Mouse (Mus musculus): Measurements from ENCODE around the gene Olig2. TPM values are rescaled to one million over a fixed set of nuclear protein-coding genes. Genes with fewer than 3 reads are reported as not detected.
"Not testable (repeated sequence)": the region's sequence is repeated elsewhere in the genome, so short reads cannot be mapped to it uniquely, and the experiment has no call there.

Olig2 gene
- polyA plus RNA-seq, 1 experiment = not detected

DNA sequence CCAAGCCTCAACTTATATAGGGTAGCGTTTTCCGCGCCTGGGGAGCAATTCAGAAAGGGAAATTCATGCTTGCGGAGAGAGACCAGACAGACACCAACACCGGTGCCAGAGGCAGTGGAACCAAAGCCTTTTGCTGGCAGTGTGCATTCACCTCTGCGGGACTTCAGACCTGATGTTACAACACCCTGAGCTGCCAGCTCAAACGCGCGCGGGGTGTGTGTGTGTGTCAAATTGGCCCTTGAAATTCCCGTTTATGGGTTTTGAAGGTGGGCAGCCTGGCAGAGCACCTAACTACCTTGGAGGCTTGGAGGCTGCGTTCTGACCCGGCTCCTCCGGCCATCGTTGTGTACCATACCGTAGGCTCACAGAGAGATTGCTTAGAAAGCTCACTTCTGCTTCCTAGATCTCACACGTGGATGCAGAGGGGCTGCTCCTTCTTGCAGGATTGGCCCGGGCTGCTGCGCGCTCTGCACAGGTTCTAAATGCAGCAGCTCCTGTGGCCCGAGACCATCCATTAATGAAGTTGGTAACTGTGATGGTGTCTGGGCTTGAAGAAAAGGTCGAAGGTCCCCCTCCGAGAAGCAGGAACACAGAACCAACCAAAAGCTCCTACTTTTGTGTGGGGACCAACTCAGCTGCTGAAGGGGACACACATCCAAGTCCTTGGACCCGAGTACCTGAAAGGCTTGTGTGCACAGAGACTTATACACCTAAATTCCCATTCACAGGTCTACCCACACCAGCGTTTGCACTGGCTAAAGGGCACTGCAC is 7.4 kb downstream of the Olig2 start:
- TF ChIP-seq CTCF (IDR thresholded peaks at IDR 0.05; ENCODE audit: control insufficient read depth, insufficient read depth, insufficient replicate concordance, low read depth, low read length) (no peak), POLR2A (IDR thresholded peaks at IDR 0.05; ENCODE audit: control insufficient read depth, low read depth, low read length) (no peak)
- H3K4me3 ChIP-seq (ENCODE audit: control insufficient read depth, low read depth, low read length) = no peak overlapping the region

DNA sequence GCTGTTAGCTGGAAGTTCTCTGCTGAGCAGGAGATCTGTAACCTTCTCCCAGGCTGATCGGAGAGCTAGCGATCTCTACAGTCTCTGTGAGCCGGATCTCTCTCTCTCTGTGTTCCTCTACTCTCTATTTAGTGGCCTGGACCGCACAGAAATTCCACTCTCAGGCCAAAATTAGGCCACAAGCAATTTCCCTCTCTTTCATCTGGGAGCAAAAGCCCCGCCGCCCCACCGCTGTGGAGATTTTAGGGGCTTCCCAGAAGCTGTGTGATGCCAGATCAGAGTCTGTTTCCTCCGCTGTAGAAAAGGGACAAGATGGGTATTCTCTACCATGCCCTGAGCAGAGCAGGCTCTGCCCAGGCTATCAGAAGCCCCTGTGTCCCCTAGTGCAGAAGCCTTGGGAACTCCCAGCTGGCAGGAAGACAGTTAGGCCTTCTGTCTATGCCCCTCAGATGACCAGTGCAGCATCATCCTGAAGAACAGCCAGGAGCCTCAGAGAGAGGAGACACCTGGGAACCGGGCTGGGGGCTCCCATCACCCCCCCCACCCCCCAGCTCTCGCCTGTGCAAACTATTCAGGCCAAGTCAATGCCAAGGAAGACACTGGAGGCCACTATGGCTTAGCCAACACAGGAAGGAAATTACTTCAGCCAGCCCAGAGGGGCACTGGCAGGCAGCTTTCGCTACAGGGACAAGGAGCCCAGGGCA is 8.1 kb downstream of the Olig2 start:
- Histone ChIP-seq H3K27ac (ENCODE audit: control insufficient read depth, insufficient read depth, low read depth, low read length) (no peak overlapping the region), H3K4me1 (ENCODE audit: control insufficient read depth, insufficient read depth, low read length) (no peaks in the 10 kb centered on the region), H3K4me3 (ENCODE audit: control insufficient read depth, low read depth, low read length) (no peak overlapping the region), H3K36me3 (ENCODE audit: control insufficient read depth, insufficient read depth, low read length) (no peaks in the 10 kb centered on the region), H3K27me3 (ENCODE audit: control insufficient read depth, insufficient read depth, low read length) (no peaks in the 10 kb centered on the region; the same call in 1 of the 2 replicates)
- no peak for TF ChIP-seq CTCF (IDR thresholded peaks at IDR 0.05; ENCODE audit: control insufficient read depth, insufficient read depth, insufficient replicate concordance, low read depth, low read length)
- TF ChIP-seq POLR2A (IDR thresholded peaks at IDR 0.05; ENCODE audit: control insufficient read depth, low read depth, low read length) = no peak

More for the DNA sequence above, 7.4 kb downstream of the Olig2 start:
- 0 out of 2 replicates have a peak, but pooled peaks cover under 1% of the 10 kb centered on the region for H3K4me1 ChIP-seq (ENCODE audit: control insufficient read depth, insufficient read depth, low read length)
- no peaks in the 10 kb centered on the region for H3K36me3 ChIP-seq (ENCODE audit: control insufficient read depth, insufficient read depth, low read length)
- H3K27me3 ChIP-seq (ENCODE audit: control insufficient read depth, insufficient read depth, low read length) = no peaks in the 10 kb centered on the region; the same call in 1 of the 2 replicates
- no peak overlapping the region for H3K27ac ChIP-seq (ENCODE audit: control insufficient read depth, insufficient read depth, low read depth, low read length)

DNA sequence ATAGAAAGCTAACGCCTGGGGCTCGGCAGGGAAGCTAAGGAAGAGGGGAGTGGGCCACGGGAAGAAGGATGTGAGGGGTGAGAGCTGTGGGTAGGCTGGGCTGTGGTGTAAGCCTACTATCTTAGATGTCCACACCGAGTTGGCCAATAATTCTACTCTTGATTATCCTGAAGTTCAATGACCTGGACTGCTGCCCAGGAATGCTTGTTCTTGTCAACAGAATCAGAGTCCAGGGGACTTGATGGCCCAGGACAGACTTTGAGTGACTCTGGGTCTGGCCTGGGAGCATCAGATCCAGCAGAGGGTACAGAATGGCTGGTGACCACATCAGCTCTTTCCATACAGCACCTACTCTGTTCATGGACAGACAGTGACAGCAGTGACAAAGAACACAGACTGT is 13.8 kb downstream of the Olig2 start:
- TF ChIP-seq CTCF (IDR thresholded peaks at IDR 0.05; ENCODE audit: control insufficient read depth, insufficient read depth, insufficient replicate concordance, low read depth, low read length) (no peak), POLR2A (IDR thresholded peaks at IDR 0.05; ENCODE audit: control insufficient read depth, low read depth, low read length) (no peak)
- Histone ChIP-seq H3K4me1 (ENCODE audit: control insufficient read depth, insufficient read depth, low read length) (no peaks in the 10 kb centered on the region), H3K36me3 (ENCODE audit: control insufficient read depth, insufficient read depth, low read length) (no peaks in the 10 kb centered on the region), H3K27ac (ENCODE audit: control insufficient read depth, insufficient read depth, low read depth, low read length) (no peak overlapping the region), H3K27me3 (ENCODE audit: control insufficient read depth, insufficient read depth, low read length) (no peaks in the 10 kb centered on the region), H3K4me3 (ENCODE audit: control insufficient read depth, low read depth, low read length) (no peak overlapping the region)

DNA sequence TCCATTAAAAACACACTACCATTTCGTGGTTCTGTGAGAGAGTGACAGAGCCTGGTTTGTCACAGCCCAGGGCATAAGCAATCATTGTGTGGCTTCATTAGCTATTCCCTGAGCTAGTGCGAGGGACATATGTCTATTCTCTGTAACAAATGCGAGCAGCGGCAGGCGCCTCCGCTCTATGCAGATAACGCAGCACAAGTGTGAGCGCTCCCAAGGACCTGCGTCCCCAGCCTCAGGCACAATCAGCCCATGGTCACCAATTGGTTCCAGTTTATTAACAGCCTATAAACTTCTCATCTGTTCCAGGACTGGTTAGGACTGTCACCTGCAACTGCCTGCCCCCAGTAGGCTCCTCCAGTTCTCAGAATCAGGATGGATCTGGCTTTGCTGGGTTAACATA is 21.0 kb downstream of the Olig2 start:
- Histone ChIP-seq H3K4me3 (ENCODE audit: control insufficient read depth, low read depth, low read length) (no peak overlapping the region), H3K4me1 (ENCODE audit: control insufficient read depth, insufficient read depth, low read length) (no peaks in the 10 kb centered on the region), H3K27me3 (ENCODE audit: control insufficient read depth, insufficient read depth, low read length) (no peaks in the 10 kb centered on the region), H3K27ac (ENCODE audit: control insufficient read depth, insufficient read depth, low read depth, low read length) (no peak overlapping the region), H3K36me3 (ENCODE audit: control insufficient read depth, insufficient read depth, low read length) (no peaks in the 10 kb centered on the region)
- TF ChIP-seq CTCF (IDR thresholded peaks at IDR 0.05; ENCODE audit: control insufficient read depth, insufficient read depth, insufficient replicate concordance, low read depth, low read length) (no peak), POLR2A (IDR thresholded peaks at IDR 0.05; ENCODE audit: control insufficient read depth, low read depth, low read length) (no peak)

DNA sequence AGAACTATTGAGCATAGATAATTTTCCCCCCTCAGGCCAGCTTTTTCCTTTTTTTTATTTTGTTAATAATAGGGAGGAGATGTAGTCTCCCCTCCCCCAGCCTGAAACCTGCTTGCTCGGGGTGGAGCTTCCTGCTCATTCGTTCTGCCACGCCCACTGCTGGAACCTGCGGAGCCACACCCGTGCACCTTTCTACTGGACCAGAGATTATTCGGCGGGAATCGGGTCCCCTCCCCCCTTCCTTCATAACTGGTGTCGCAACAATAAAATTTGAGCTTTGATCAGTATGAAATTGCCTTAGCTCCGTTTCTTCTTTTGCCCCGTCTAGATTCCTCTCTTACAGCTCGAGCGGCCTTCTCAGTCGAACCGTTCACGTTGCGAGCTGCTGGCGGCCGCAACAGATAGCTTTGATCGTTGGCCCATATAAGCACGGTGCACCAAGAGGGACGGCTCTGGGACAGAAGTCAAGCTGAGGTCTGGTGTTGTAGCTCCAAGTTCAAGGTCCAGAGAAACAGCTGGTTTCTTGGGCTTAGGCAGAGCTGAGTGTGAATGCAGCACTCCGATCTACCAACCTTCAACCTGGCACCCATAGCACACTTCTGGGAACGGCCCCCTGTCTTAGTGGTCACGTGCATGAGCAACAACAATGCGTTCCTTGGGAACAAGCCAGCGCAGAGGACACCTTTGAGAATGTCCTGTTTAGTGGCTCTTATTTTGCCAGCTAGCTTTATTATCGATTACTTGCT is 30.3 kb downstream of the Olig2 start:
- H3K27me3 ChIP-seq (ENCODE audit: control insufficient read depth, insufficient read depth, low read length); H3K36me3 ChIP-seq (ENCODE audit: control insufficient read depth, insufficient read depth, low read length); H3K4me3 ChIP-seq (ENCODE audit: control insufficient read depth, low read depth, low read length); H3K4me1 ChIP-seq (ENCODE audit: control insufficient read depth, insufficient read depth, low read length); H3K27ac ChIP-seq (ENCODE audit: control insufficient read depth, insufficient read depth, low read depth, low read length): not testable (repeated sequence)

DNA sequence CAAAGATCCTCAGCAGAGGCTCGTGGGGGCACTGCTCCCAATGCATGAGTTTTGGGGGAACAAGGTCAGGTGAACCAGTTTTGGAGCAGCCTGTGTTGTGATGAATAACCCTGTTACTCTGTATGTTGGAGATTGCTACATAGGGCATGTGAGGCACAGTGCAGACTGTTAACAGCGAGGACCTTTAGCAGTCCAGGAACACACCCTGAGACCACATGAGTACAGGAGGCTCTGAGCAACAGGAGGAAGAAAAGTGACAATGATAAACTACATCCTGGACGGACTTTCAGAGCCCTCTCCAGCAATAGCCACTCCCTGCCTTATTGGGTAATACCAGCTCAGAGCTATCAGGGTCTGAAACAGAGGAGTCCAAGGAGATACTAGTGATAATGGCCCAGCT is 33.7 kb downstream of the Olig2 start:
- Histone ChIP-seq H3K36me3 (ENCODE audit: control insufficient read depth, insufficient read depth, low read length) (no peaks in the 10 kb centered on the region), H3K4me1 (ENCODE audit: control insufficient read depth, insufficient read depth, low read length) (no peaks in the 10 kb centered on the region), H3K27ac (ENCODE audit: control insufficient read depth, insufficient read depth, low read depth, low read length) (no peak overlapping the region), H3K4me3 (ENCODE audit: control insufficient read depth, low read depth, low read length) (no peak overlapping the region), H3K27me3 (ENCODE audit: control insufficient read depth, insufficient read depth, low read length) (no peaks in the 10 kb centered on the region)
- TF ChIP-seq CTCF (IDR thresholded peaks at IDR 0.05; ENCODE audit: control insufficient read depth, insufficient read depth, insufficient replicate concordance, low read depth, low read length) = no peak
- TF ChIP-seq POLR2A (IDR thresholded peaks at IDR 0.05; ENCODE audit: control insufficient read depth, low read depth, low read length) = no peak

DNA sequence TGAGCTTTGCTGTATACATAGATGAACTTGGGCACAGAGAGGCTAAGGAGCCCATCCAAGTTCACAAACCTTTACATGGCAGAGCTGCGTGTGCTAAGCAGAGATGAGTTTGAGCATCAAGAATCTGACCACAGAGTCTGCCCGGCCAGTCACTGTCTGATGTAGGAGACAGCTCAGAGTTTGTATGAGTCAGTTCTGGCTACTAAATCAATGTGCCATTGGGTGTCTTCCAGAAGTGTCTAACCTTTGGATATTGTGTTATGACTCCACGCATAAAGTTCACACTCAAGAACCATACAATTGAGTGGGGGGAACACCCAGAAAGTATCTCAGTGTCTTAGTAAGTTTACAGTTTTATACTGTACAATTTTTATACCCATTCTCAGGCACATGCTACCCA is 35.6 kb downstream of the Olig2 start:
- no peaks in the 10 kb centered on the region for H3K27me3 ChIP-seq (ENCODE audit: control insufficient read depth, insufficient read depth, low read length)
- H3K27ac ChIP-seq (ENCODE audit: control insufficient read depth, insufficient read depth, low read depth, low read length) = no peak overlapping the region
- TF ChIP-seq CTCF (IDR thresholded peaks at IDR 0.05; ENCODE audit: control insufficient read depth, insufficient read depth, insufficient replicate concordance, low read depth, low read length) (no peak), POLR2A (IDR thresholded peaks at IDR 0.05; ENCODE audit: control insufficient read depth, low read depth, low read length) (no peak)
- no peaks in the 10 kb centered on the region for H3K36me3 ChIP-seq (ENCODE audit: control insufficient read depth, insufficient read depth, low read length)
- H3K4me1 ChIP-seq (ENCODE audit: control insufficient read depth, insufficient read depth, low read length) = no peaks in the 10 kb centered on the region
- no peak overlapping the region for H3K4me3 ChIP-seq (ENCODE audit: control insufficient read depth, low read depth, low read length)

Data from testis, adult 2 months (tissue).